Mouse (Mus musculus) CH12.LX (cell line): Measurements from ENCODE around the gene Gsdma3. TPM values are rescaled to one million over a fixed set of nuclear protein-coding genes. Genes with fewer than 3 reads are reported as not detected.
A peak's percentile ranks its signal among the peaks of the same experiment; 100 is the strongest.

ENCODE experiments used
- DNase-seq: peaks from one replicate; pipeline ENCODE4 v3.0.0-alpha.2; 2013; ENCODE audit errors: extremely low read depth
- H3K27ac ChIP-seq: 2 replicates; pipeline ENCODE4 v1.5.1; 2012; ENCODE audit warnings: low read depth, mild to moderate bottlenecking, control low read depth, moderate library complexity; ENCODE audit not compliant: insufficient read depth
- H3K27me3 ChIP-seq: replicated peaks from 2 replicates; pipeline ENCODE3; 2012; ENCODE audit warnings: inconsistent platforms
- H3K36me3 ChIP-seq, 2 experiments: replicated peaks in 1 of 2; 2 replicates each; pipeline versions ENCODE3 to v1.6.1; 2012; ENCODE audit warnings: inconsistent platforms in 1 of 2, low read length in 1 of 2, mild to moderate bottlenecking in 1 of 2, mixed read lengths in 1 of 2, moderate library complexity in 1 of 2; ENCODE audit not compliant: control insufficient read depth in 1 of 2, insufficient read depth in 1 of 2
- H3K4me1 ChIP-seq, 2 experiments: 2 replicates each; pipeline ENCODE4 v1.6.1; 2012; ENCODE audit warnings: inconsistent platforms in 1 of 2, moderate library complexity in 1 of 2; ENCODE audit not compliant: insufficient read depth in 2 of 2, control insufficient read depth in 1 of 2
- H3K4me2 ChIP-seq: 2 replicates; pipeline ENCODE4 v1.6.1; 2012; ENCODE audit warnings: low read depth, mild to moderate bottlenecking, control low read depth; ENCODE audit not compliant: poor library complexity, insufficient read depth, severe bottlenecking
- H3K4me3 ChIP-seq, 3 experiments: fragments of 150-350 bp in 1 of 3; sonication (generic) in 1 of 3; replicated peaks in 1 of 3; 2 replicates each; pipeline versions ENCODE3 to v1.5.1; 2011 to 2012; ENCODE audit warnings: low read depth in 2 of 3, low read length in 2 of 3, mild to moderate bottlenecking in 2 of 3, moderate library complexity in 2 of 3, control low read depth in 1 of 3, improper control_type of control experiment in 1 of 3, inconsistent platforms in 1 of 3, mixed read lengths in 1 of 3; ENCODE audit not compliant: poor library complexity in 1 of 3
- H3K79me2 ChIP-seq: replicated peaks from 2 replicates; pipeline ENCODE4 v1.6.1; 2012; ENCODE audit warnings: mild to moderate bottlenecking, moderate library complexity; ENCODE audit not compliant: control insufficient read depth, poor library complexity, insufficient read depth, severe bottlenecking; ENCODE audit errors: extremely low read depth
- H3K9ac ChIP-seq: 2 replicates; pipeline ENCODE4 v1.6.1; 2012; ENCODE audit warnings: low read depth, mild to moderate bottlenecking, control low read depth, moderate library complexity; ENCODE audit not compliant: insufficient read depth
- H3K9me3 ChIP-seq: replicated peaks from 2 replicates; pipeline ENCODE3; 2012; ENCODE audit warnings: low read length, inconsistent platforms, mixed read lengths
- BHLHE40 ChIP-seq: IDR thresholded peaks from 2 replicates; pipeline ENCODE4 v1.6.1; 2011; ENCODE audit warnings: mild to moderate bottlenecking, low read depth, low read length, improper control_type of control experiment
- CHD1 ChIP-seq: IDR thresholded peaks from 2 replicates; pipeline ENCODE4 v1.6.1; 2012; ENCODE audit warnings: low read depth, low read length, improper control_type of control experiment, inconsistent platforms
- CHD2 ChIP-seq: IDR thresholded peaks from 2 replicates; pipeline ENCODE4 v1.6.1; 2011; ENCODE audit warnings: low read length, improper control_type of control experiment
- E2F4 ChIP-seq: IDR thresholded peaks from 2 replicates; pipeline ENCODE4 v1.6.1; 2011; ENCODE audit warnings: low read depth, low read length, improper control_type of control experiment; ENCODE audit not compliant: insufficient replicate concordance
- ELF1 ChIP-seq: IDR thresholded peaks from 2 replicates; pipeline ENCODE4 v1.6.1; 2014; ENCODE audit warnings: low read depth, mild to moderate bottlenecking, inconsistent platforms, low read length, improper control_type of control experiment
- EP300 ChIP-seq: IDR thresholded peaks from 2 replicates; pipeline ENCODE4 v1.6.1; 2011; ENCODE audit warnings: low read length, improper control_type of control experiment
- ETS1 ChIP-seq: conservative IDR thresholded peaks from 2 replicates; pipeline ENCODE4 v1.6.1; 2012; ENCODE audit warnings: low read depth, mild to moderate bottlenecking, inconsistent platforms, low read length, improper control_type of control experiment, moderate library complexity
- GABPA ChIP-seq: IDR thresholded peaks from 2 replicates; pipeline ENCODE4 v1.6.1; 2012; ENCODE audit warnings: low read depth, low read length, improper control_type of control experiment, inconsistent platforms; ENCODE audit not compliant: insufficient replicate concordance
- HCFC1 ChIP-seq: IDR thresholded peaks from 2 replicates; pipeline ENCODE4 v1.6.1; 2012; ENCODE audit warnings: low read depth, mild to moderate bottlenecking, inconsistent platforms, low read length, improper control_type of control experiment
- IRF4 ChIP-seq: IDR thresholded peaks from 2 replicates; pipeline ENCODE4 v1.6.1; 2014; ENCODE audit warnings: low read depth, mild to moderate bottlenecking, inconsistent platforms, low read length, improper control_type of control experiment
- JUND ChIP-seq: conservative IDR thresholded peaks from 2 replicates; pipeline ENCODE4 v1.6.1; 2011; ENCODE audit warnings: low read depth, low read length, improper control_type of control experiment
- KAT2A ChIP-seq: IDR thresholded peaks from 2 replicates; pipeline ENCODE4 v1.6.1; 2012; ENCODE audit warnings: low read length, improper control_type of control experiment, inconsistent platforms; ENCODE audit not compliant: insufficient replicate concordance
- MAFK ChIP-seq: IDR thresholded peaks from 2 replicates; pipeline ENCODE4 v1.6.1; 2011; ENCODE audit warnings: low read length, improper control_type of control experiment; ENCODE audit not compliant: insufficient replicate concordance
- MAZ ChIP-seq: IDR thresholded peaks from 2 replicates; pipeline ENCODE4 v1.6.1; 2012; ENCODE audit warnings: low read depth, mild to moderate bottlenecking, inconsistent platforms, low read length, improper control_type of control experiment, moderate library complexity
- MEF2A ChIP-seq: IDR thresholded peaks from 2 replicates; pipeline ENCODE4 v1.6.1; 2014; ENCODE audit warnings: low read depth, mild to moderate bottlenecking, inconsistent platforms, low read length, improper control_type of control experiment, borderline replicate concordance
- MXI1 ChIP-seq: IDR thresholded peaks from 2 replicates; pipeline ENCODE4 v1.6.1; 2011; ENCODE audit warnings: mild to moderate bottlenecking, low read depth, low read length, improper control_type of control experiment
- MYC ChIP-seq: IDR thresholded peaks from 2 replicates; pipeline ENCODE4 v1.6.1; 2011; ENCODE audit warnings: low read depth, mild to moderate bottlenecking, improper control_type of control experiment, low read length
- POLR2AphosphoS2 ChIP-seq: IDR thresholded peaks from 2 replicates; pipeline ENCODE4 v1.6.1; 2011; ENCODE audit warnings: low read depth, low read length, improper control_type of control experiment
- RAD21 ChIP-seq: IDR thresholded peaks from 2 replicates; pipeline ENCODE4 v1.6.1; 2011; ENCODE audit warnings: low read depth, mild to moderate bottlenecking, low read length, improper control_type of control experiment, moderate library complexity
- RCOR1 ChIP-seq: conservative IDR thresholded peaks from 2 replicates; pipeline ENCODE4 v1.6.1; 2012; ENCODE audit warnings: low read depth, mild to moderate bottlenecking, inconsistent platforms, low read length, improper control_type of control experiment
- TBP ChIP-seq: conservative IDR thresholded peaks from 2 replicates; pipeline ENCODE4 v1.6.1; 2011; ENCODE audit warnings: low read depth, low read length, improper control_type of control experiment
- TCF12 ChIP-seq: IDR thresholded peaks from 2 replicates; pipeline ENCODE4 v1.6.1; 2014; ENCODE audit warnings: low read depth, mild to moderate bottlenecking, inconsistent platforms, low read length, improper control_type of control experiment
- UBTF ChIP-seq: IDR thresholded peaks from 2 replicates; pipeline ENCODE4 v1.6.1; 2012; ENCODE audit warnings: low read depth, mild to moderate bottlenecking, inconsistent platforms, low read length, improper control_type of control experiment, moderate library complexity
- ZC3H11A ChIP-seq: IDR thresholded peaks from 2 replicates; pipeline ENCODE4 v1.6.1; 2012; ENCODE audit warnings: low read depth, mild to moderate bottlenecking, inconsistent platforms, low read length, improper control_type of control experiment
- ZKSCAN1 ChIP-seq: IDR thresholded peaks from 2 replicates; pipeline ENCODE4 v1.6.1; 2012; ENCODE audit warnings: low read depth, inconsistent platforms, low read length, improper control_type of control experiment, borderline replicate concordance
- ZMIZ1 ChIP-seq: IDR thresholded peaks from 2 replicates; pipeline ENCODE4 v1.6.1; 2012; ENCODE audit warnings: low read depth, mild to moderate bottlenecking, inconsistent platforms, low read length, improper control_type of control experiment
- dilution Hi-C: fragments of 300-500 bp; cut with MboI; formaldehyde crosslinking; loops from 2 replicates; pipeline ENCODE4 v1.14.3; 2020; ENCODE audit warnings: low sequenced_read_pairs; ENCODE audit not compliant: extremely low pct_unique_long_range_greater_than_20kb, extremely low pct_ligation_motif_present
- in situ Hi-C: fragments of 300-500 bp; cut with MboI; formaldehyde crosslinking; loops from 3 replicates; pipeline ENCODE4 v1.14.3; 2019; ENCODE audit warnings: low sequenced_read_pairs, low pct_ligation_motif_present, low pct_unique_long_range_greater_than_20kb, mixed read lengths
- polyA plus RNA-seq: library from polyadenylated mRNA; unstranded; fragments of >175 nt; gene quantifications from 2 replicates; pipeline ENCODE4 v1.2.1, GENCODE M21; 2012; ENCODE audit warnings: low read depth; ENCODE audit not compliant: insufficient read length
- total RNA-seq, 2 experiments: library from RNA; depleted of rRNA; stranded (reverse); fragments of 300-350 nt in 1 of 2; fragments of >200 nt in 1 of 2; gene quantifications; 2 replicates each; pipeline ENCODE4 v1.2.3; 2012 to 2014

Gsdma3 gene
- total and polyA plus RNA-seq, 3 experiments, result not detected

- Histone ChIP-seq H3K4me1 (peaks cover 21 to 43% of the 10 kb centered on the region in 2 experiments), H3K36me3 (peaks cover 25 to 38% of the 10 kb centered on the region in 2 experiments)
Measured at GRCm38 (mm10) chr11:98586087-98586891, 39.9 kb upstream of the Gsdma3 start.

DNA sequence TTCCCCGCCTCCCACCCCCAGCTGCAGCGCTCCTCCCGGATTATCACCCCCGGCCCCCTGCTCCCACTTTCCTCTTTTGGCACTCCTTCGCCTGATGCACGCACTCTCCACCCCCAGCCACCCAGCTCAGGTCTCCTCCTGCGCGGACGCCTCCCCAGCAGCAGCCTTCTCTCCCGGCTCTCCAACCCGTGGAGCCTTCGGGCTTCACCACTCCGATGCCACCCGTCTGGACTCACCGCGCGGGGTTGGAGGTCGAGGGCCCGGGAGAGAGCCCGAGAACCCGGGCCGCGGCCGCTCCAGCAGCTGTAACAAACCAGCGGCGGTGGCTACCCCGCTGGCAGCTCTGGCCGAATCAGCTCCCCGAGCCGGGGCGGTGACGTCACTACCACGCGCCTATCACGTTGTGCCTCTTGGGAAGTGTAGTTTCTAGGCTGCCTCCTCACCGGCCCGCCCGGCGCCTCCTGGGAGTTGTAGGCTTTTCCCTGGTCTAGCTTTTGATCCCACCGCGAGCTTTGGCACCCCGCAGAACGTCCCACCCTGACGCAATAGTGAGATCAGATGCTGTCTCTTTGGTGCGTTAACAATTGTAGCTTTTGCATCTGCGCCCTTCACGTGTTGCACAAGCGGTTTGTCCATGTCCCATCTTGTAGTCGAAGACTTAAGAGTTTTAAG is 39.1 kb upstream of the Gsdma3 start, which contains the start of gene Ormdl3:
Ormdl3 (minus strand) TSS at position 477 of the 672 bp plus-strand sequence.
- H3K36me3 ChIP-seq, result peaks cover 19 to 32% of the 10 kb centered on the region in 2 experiments
- peaks cover 17% of the 10 kb centered on the region for H3K79me2 ChIP-seq
- H3K9ac ChIP-seq, result peak within 1 kb of the TSS; percentile 71
- peak within 1 kb of the TSS; percentile 72 for H3K4me2 ChIP-seq
- H3K27me3 ChIP-seq, result peaks cover 22% of the 10 kb centered on the region
- peak within 1 kb of the TSS; percentile 35 for H3K27ac ChIP-seq
- dilution Hi-C loops (no loop called here), in situ Hi-C loops (loop anchor here (5.0 kb wide), 1 partner anchor 35 kb away; the partner anchor contains the start of gene Zpbp2)
- H3K4me1 ChIP-seq, result peaks cover 21 to 43% of the 10 kb centered on the region in 2 experiments
- peak within 1 kb of the TSS; percentile 71 to 95 (median 77) for H3K4me3 ChIP-seq
- peak; percentile 100 for DNase-seq
- H3K9me3 ChIP-seq, result no peaks in the 10 kb centered on the region
- TF ChIP-seq ZC3H11A (no peak), TCF12 (peak; percentile 87), KAT2A (peak; percentile 99), IRF4 (peak; percentile 62), EP300 (peak; percentile 27; the same call in 1 of the 2 replicates), GABPA (peak; percentile 94; the same call in 1 of the 2 replicates), MAFK (no peak), MXI1 (peak; percentile 93), ZKSCAN1 (no peak; the same call in 1 of the 2 replicates), CHD2 (peak; percentile 84), ETS1 (peak; percentile 32), TBP (peak; percentile 75), ELF1 (peak; percentile 77), E2F4 (no peak), BHLHE40 (peak; percentile 57), RAD21 (no peak), HCFC1 (peak; percentile 100), ZMIZ1 (peak; percentile 80; the same call in 1 of the 2 replicates), JUND (no peak), RCOR1 (peak; percentile 45; the same call in 1 of the 2 replicates), UBTF (no peak), POLR2AphosphoS2 (peak; percentile 74; the same call in 1 of the 2 replicates), CHD1 (peak; percentile 16; the same call in 1 of the 2 replicates), MYC (peak; percentile 29; the same call in 1 of the 2 replicates), MEF2A (peak; percentile 79; the same call in 1 of the 2 replicates)

More at GRCm38 (mm10) chr11:98586087-98586891, 39.9 kb upstream of the Gsdma3 start:
- in situ Hi-C loops (loop anchor here (5.0 kb wide), 1 partner anchor 34 kb away; the partner anchor contains the start of gene Zpbp2), dilution Hi-C loops (no loop called here)
- Histone ChIP-seq H3K79me2 (peaks cover 17% of the 10 kb centered on the region), H3K9me3 (no peaks in the 10 kb centered on the region), H3K9ac (peak overlapping the region; percentile 65), H3K27me3 (peaks cover 14% of the 10 kb centered on the region), H3K4me3 (peak overlapping the region; percentile 71 to 95 (median 77)), H3K4me2 (peak overlapping the region; percentile 66), H3K27ac (no peak overlapping the region)
- TF ChIP-seq UBTF (no peak), E2F4 (no peak), MEF2A (no peak), MAZ (no peak), CHD1 (0 out of 2 replicates have a peak, but pooled peaks have one; percentile 24), ZKSCAN1 (no peak), ETS1 (no peak)
- DNase-seq, result peak; percentile 33
